Mouse (Mus musculus) ES-E14 (cell line): ENCODE results near the gene Gm17728. TPM values are rescaled to one million over a fixed set of nuclear protein-coding genes. Genes with fewer than 3 reads are reported as not detected.

Experiments
- DNase-seq: peaks from one replicate; pipeline ENCODE4 v3.0.0-alpha.2; 2013; ENCODE audit warnings: low read depth, low spot score
- H3K27ac ChIP-seq: 2 replicates; pipeline ENCODE4 v1.5.1; 2012; ENCODE audit warnings: low read depth, mild to moderate bottlenecking, low read length, moderate library complexity, mixed read lengths; ENCODE audit not compliant: poor library complexity, insufficient read depth, severe bottlenecking
- H3K36me3 ChIP-seq: 2 replicates; pipeline ENCODE4 v1.6.1; 2012; ENCODE audit warnings: mild to moderate bottlenecking, low read length, moderate library complexity, mixed read lengths; ENCODE audit not compliant: control insufficient read depth, poor library complexity, insufficient read depth, severe bottlenecking
- H3K4me1 ChIP-seq, 2 experiments: fragments of 150-350 bp in 1 of 2; sonication (generic) in 1 of 2; 2 replicates each; pipeline ENCODE4 v1.6.1; 2012; ENCODE audit warnings: low read length in 2 of 2, mild to moderate bottlenecking in 1 of 2, mixed read lengths in 1 of 2; ENCODE audit not compliant: control insufficient read depth in 2 of 2, insufficient read depth in 2 of 2, poor library complexity in 1 of 2
- H3K4me3 ChIP-seq, 2 experiments: fragments of 150-350 bp in 1 of 2; sonication (generic) in 1 of 2; 2 replicates each; pipeline ENCODE4 v1.5.1; 2012; ENCODE audit warnings: low read length in 2 of 2, low read depth in 1 of 2, mild to moderate bottlenecking in 1 of 2, mixed read lengths in 1 of 2; ENCODE audit not compliant: insufficient read depth in 1 of 2, poor library complexity in 1 of 2, severe bottlenecking in 1 of 2
- H3K9ac ChIP-seq: 2 replicates; pipeline ENCODE4 v1.6.1; 2012; ENCODE audit warnings: low read depth, mild to moderate bottlenecking, low read length, mixed read lengths; ENCODE audit not compliant: poor library complexity, insufficient read depth, severe bottlenecking
- H3K9me3 ChIP-seq: fragments of 150-350 bp; sonication (generic); 2 replicates; pipeline ENCODE4 v1.6.1; 2012; ENCODE audit warnings: low read depth, mild to moderate bottlenecking, low read length; ENCODE audit not compliant: control insufficient read depth, insufficient read depth
- CHD2 ChIP-seq: IDR thresholded peaks from 2 replicates; pipeline ENCODE4 v1.6.1; 2014; ENCODE audit warnings: mild to moderate bottlenecking, low read depth, low read length, inconsistent platforms
- HCFC1 ChIP-seq: IDR thresholded peaks from 2 replicates; pipeline ENCODE4 v1.6.1; 2012; ENCODE audit warnings: low read length, inconsistent platforms, borderline replicate concordance; ENCODE audit not compliant: insufficient read depth
- MAFK ChIP-seq: IDR thresholded peaks from 2 replicates; pipeline ENCODE4 v1.6.1; 2014; ENCODE audit warnings: mild to moderate bottlenecking, low read depth, low read length, inconsistent platforms; ENCODE audit not compliant: insufficient read depth
- ZC3H11A ChIP-seq: IDR thresholded peaks from 2 replicates; pipeline ENCODE4 v1.6.1; 2012; ENCODE audit warnings: low read depth, mild to moderate bottlenecking, inconsistent platforms, low read length, borderline replicate concordance
- ZNF384 ChIP-seq: IDR thresholded peaks from 2 replicates; pipeline ENCODE4 v1.6.1; 2012; ENCODE audit warnings: low read depth, low read length, inconsistent platforms
- in situ Hi-C, 2 experiments: fragments of 600-800 bp; cut with MboI; formaldehyde crosslinking; loops; one replicate each; pipeline ENCODE4 v1.15.1; 2025; ENCODE audit warnings: low sequenced_read_pairs in 2 of 2, inconsistent platforms in 1 of 2; ENCODE audit not compliant: unreplicated experiment in 2 of 2
- total RNA-seq: library from RNA; depleted of rRNA; stranded (reverse); fragments of 300-350 nt; gene quantifications from 2 replicates; pipeline ENCODE4 v1.2.3, GENCODE M21; 2012

The Gm17728 gene
- total RNA-seq, 1 experiment: 1.2 TPM

- Histone ChIP-seq H3K27ac (no peak overlapping the region), H3K4me3 (no peak overlapping the region), H3K36me3 (no peaks in the 10 kb centered on the region), H3K4me1 (no peaks in the 10 kb centered on the region), H3K9ac (no peak overlapping the region), H3K9me3 (no peaks in the 10 kb centered on the region)
- in situ Hi-C loops: no loop called here
- TF ChIP-seq ZNF384 (no peak), MAFK (no peak), HCFC1 (no peak), ZC3H11A (no peak), CHD2 (no peak)
- DNase-seq: no peak
These were observed 2.8 kb upstream of the Gm17728 start for GRCm38 (mm10) chr17:9419016-9419415.

- Histone ChIP-seq H3K4me1 (no peaks in the 10 kb centered on the region), H3K9ac (no peak overlapping the region), H3K36me3 (no peaks in the 10 kb centered on the region), H3K4me3 (no peak overlapping the region), H3K9me3 (no peaks in the 10 kb centered on the region), H3K27ac (no peak overlapping the region)
- in situ Hi-C loops: no loop called here
- DNase-seq: no peak
- no peak for TF ChIP-seq ZNF384
- TF ChIP-seq HCFC1: no peak
- 0 out of 2 replicates have a peak, but pooled peaks have one; percentile 7 for TF ChIP-seq ZC3H11A
These were observed 6.6 kb downstream of the Gm17728 start for GRCm38 (mm10) chr17:9428374-9428994.

GRCm38 (mm10) chr17:9439997-9440655 lies 18.3 kb downstream of the Gm17728 start:
- H3K36me3 ChIP-seq: no peaks in the 10 kb centered on the region
- no peak for DNase-seq
- no peak overlapping the region for H3K4me3 ChIP-seq
- in situ Hi-C loops: no loop called here
- no peak overlapping the region for H3K9ac ChIP-seq
- H3K27ac ChIP-seq: no peak overlapping the region
- TF ChIP-seq ZNF384: no peak
- TF ChIP-seq HCFC1: no peak
- TF ChIP-seq ZC3H11A: no peak
- no peak for TF ChIP-seq MAFK
- TF ChIP-seq CHD2: no peak
- no peaks in the 10 kb centered on the region for H3K9me3 ChIP-seq
- H3K4me1 ChIP-seq: no peaks in the 10 kb centered on the region

GRCm38 (mm10) chr17:9456406-9456805 lies 34.5 kb downstream of the Gm17728 start:
- Histone ChIP-seq H3K9me3 (no peaks in the 10 kb centered on the region), H3K4me3 (no peak overlapping the region), H3K4me1 (no peaks in the 10 kb centered on the region), H3K36me3 (no peaks in the 10 kb centered on the region), H3K9ac (no peak overlapping the region), H3K27ac (no peak overlapping the region)
- TF ChIP-seq MAFK (no peak), HCFC1 (no peak), CHD2 (no peak)
- in situ Hi-C loops: no loop called here
- no peak for DNase-seq

GRCm38 (mm10) chr17:9460904-9461303 lies 39.0 kb downstream of the Gm17728 start:
- DNase-seq: no peak
- in situ Hi-C loops: no loop called here
- Histone ChIP-seq H3K9me3 (no peaks in the 10 kb centered on the region), H3K4me1 (no peaks in the 10 kb centered on the region), H3K4me3 (no peak overlapping the region), H3K9ac (no peak overlapping the region), H3K36me3 (no peaks in the 10 kb centered on the region), H3K27ac (no peak overlapping the region)
- TF ChIP-seq ZNF384 (no peak), CHD2 (no peak), MAFK (no peak), ZC3H11A (no peak), HCFC1 (no peak)
